Mouse (Mus musculus) stomach, embryonic 15.5 days (tissue): Measurements from ENCODE around the gene Ctnnd2. TPM values are rescaled to one million over a fixed set of nuclear protein-coding genes. Genes with fewer than 3 reads are reported as not detected.

Source experiments
- ATAC-seq: fragments of 200-750 bp; cut with Nextera tagmentation; 2 replicates; pipeline ENCODE4 v1.8.0; 2017; ENCODE audit warnings: low read depth, moderate number of reproducible peaks, moderate TSS enrichment; ENCODE audit not compliant: insufficient read depth, low FRiP score
- H3K27ac ChIP-seq: fragments of 300-500 bp; sonication (generic); 2 replicates; pipeline ENCODE4 v1.5.1; 2015; ENCODE audit warnings: mild to moderate bottlenecking, inconsistent platforms
- H3K27me3 ChIP-seq: fragments of 300-500 bp; sonication (generic); replicated peaks from 2 replicates; pipeline ENCODE4 v1.6.1; 2015; ENCODE audit warnings: inconsistent platforms
- H3K36me3 ChIP-seq: fragments of 300-500 bp; sonication (generic); 2 replicates; pipeline ENCODE4 v1.6.1; 2015; ENCODE audit warnings: inconsistent platforms
- H3K4me1 ChIP-seq: fragments of 300-500 bp; sonication (generic); 2 replicates; pipeline ENCODE4 v1.6.1; 2015; ENCODE audit warnings: inconsistent platforms
- H3K4me2 ChIP-seq: fragments of 300-500 bp; sonication (generic); 2 replicates; pipeline ENCODE4 v1.6.1; 2015; ENCODE audit warnings: mild to moderate bottlenecking, inconsistent platforms
- H3K4me3 ChIP-seq: fragments of 300-500 bp; sonication (generic); replicated peaks from 2 replicates; pipeline ENCODE4 v1.5.1; 2015; ENCODE audit warnings: inconsistent platforms
- H3K9ac ChIP-seq: fragments of 300-500 bp; sonication (generic); 2 replicates; pipeline ENCODE4 v1.6.1; 2015; ENCODE audit warnings: inconsistent platforms
- H3K9me3 ChIP-seq: fragments of 300-500 bp; sonication (generic); 2 replicates; pipeline ENCODE4 v1.6.1; 2016; ENCODE audit warnings: inconsistent platforms
- WGBS: fragments of 180-500 bp; shearing (Covaris S2); methylation state at CpG from one replicate; pipeline ENCODE4 v1.1.7; 2015; 5-methylcytosine and 5-hydroxymethylcytosine counted together
- polyA plus RNA-seq: library from polyadenylated mRNA; unstranded; fragments of >200 nt; fragmentation: Nextera tagmentation; extraction: Ambion mirVana; gene quantifications from 2 replicates; pipeline ENCODE4 v1.2.1, GENCODE M21; 2015

The Ctnnd2 gene
- polyA plus RNA-seq, 1 experiment from 2014 or later = 4.5 TPM

DNA sequence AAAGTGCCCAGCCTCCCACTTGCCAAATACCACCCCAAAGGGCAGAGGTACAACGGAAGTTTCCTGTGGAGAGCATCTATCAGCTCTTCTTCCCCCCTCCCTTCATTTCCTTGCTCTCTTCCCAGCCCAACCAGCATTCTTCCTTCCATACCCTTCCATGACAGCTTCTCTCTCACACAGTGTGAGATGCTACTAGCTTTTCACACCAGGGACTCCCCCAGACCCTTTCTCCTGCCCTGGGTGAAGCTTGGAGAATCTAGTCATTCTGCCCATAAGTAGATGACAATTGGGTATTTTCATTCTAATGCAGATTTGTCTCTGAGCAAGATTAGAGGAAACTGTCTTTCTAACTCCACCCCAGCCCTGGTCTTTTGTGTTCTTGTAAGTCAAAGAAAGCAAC is 473.3 kb downstream of the Ctnnd2 start:
- no peak overlapping the region for H3K4me3 ChIP-seq
- no peak overlapping the region for H3K4me2 ChIP-seq
- H3K9ac ChIP-seq = no peak overlapping the region
- peaks cover 17% of the 10 kb centered on the region for H3K27me3 ChIP-seq
- WGBS = 65% methylated on average over 1 of the region's 1 CpGs
- no peak for ATAC-seq
- no peaks in the 10 kb centered on the region for H3K36me3 ChIP-seq
- H3K27ac ChIP-seq = no peak overlapping the region
- no peaks in the 10 kb centered on the region for H3K9me3 ChIP-seq
- peaks cover 8% of the 10 kb centered on the region; the same call in 1 of the 2 replicates for H3K4me1 ChIP-seq

DNA sequence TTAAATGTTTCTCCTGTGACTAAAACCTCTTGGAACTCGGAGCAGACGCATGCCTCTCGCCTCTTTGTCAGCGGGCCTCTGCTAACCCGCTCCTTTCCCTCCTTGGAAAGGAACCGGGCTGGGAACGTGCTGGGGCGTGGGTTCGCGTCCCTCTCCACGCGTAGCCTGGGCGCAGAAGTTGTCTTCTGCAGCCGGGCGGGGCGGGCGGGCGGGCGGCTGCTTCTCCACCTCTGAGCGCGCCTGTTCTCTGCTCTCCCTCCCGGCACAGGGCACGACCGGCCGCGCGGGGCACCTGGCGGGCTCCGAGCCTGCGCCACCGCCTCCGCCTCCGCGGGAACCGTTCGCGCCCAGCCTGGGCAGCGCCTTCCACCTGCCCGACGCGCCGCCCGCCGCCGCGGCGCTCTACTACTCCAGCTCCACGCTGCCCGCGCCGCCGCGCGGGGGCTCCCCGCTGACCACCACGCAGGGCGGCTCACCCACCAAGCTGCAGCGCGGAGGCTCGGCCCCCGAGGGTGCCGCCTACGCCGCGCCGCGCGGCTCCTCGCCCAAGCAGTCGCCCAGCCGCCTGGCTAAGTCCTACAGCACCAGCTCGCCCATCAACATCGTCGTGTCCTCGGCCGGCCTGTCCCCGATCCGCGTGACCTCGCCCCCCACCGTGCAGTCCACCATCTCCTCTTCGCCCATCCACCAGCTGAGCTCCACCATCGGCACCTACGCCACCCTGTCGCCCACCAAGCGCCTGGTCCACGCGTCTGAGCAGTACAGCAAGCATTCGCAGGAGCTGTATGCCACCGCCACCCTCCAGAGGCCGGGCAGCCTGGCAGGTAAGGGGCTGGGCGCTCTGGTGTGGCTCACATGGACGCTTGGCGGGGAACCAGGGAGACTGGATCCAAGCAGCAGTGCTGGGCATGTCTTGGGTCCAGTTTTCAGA is 474.4 kb downstream of the Ctnnd2 start:
- Histone ChIP-seq H3K4me3 (peak overlapping the region; percentile 53), H3K4me2 (peak overlapping the region; percentile 98), H3K9ac (peak overlapping the region; percentile 29; the same call in 1 of the 2 replicates), H3K4me1 (peaks cover 8% of the 10 kb centered on the region; the same call in 1 of the 2 replicates), H3K36me3 (no peaks in the 10 kb centered on the region), H3K27me3 (peaks cover 17% of the 10 kb centered on the region), H3K27ac (no peak overlapping the region), H3K9me3 (no peaks in the 10 kb centered on the region)
- ATAC-seq = peak; percentile 41; the same call in 1 of the 2 replicates
- 1% methylated on average over 85 of the region's 94 CpGs for WGBS

GRCm38 (mm10) chr15:30647679-30648311 is 475.4 kb downstream of the Ctnnd2 start:
- Histone ChIP-seq H3K4me1 (peaks cover 8% of the 10 kb centered on the region; the same call in 1 of the 2 replicates), H3K4me2 (no peak overlapping the region), H3K36me3 (no peaks in the 10 kb centered on the region), H3K9ac (no peak overlapping the region), H3K4me3 (0 out of 2 replicates have a peak overlapping the region, but pooled peaks have one; percentile 53), H3K27ac (no peak overlapping the region), H3K9me3 (no peaks in the 10 kb centered on the region), H3K27me3 (peaks cover 17% of the 10 kb centered on the region)
- no peak for ATAC-seq
- 46% methylated on average over 7 of the region's 7 CpGs for WGBS

DNA sequence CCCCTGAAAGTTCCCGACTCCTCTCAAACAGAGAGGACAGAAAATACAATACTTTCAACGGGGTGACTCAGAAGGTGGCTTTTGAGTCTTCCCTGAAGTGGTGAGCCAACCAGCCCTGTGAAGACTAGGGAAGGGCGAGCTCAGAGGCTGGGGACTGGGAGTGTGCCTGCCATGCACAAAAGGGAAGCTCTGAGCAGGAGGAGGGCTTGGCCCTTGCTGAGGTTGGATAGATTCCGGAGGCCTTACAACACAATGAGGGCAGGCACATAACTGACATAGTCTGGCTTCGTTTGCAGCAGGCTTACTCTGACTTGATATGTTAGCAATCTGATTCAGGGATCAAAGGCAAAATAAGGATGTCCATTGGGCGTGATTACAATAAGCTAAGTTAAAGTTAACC is 477.6 kb downstream of the Ctnnd2 start:
- whole genome bisulfite sequencing = 60% methylated on average over 6 of the region's 6 CpGs
- no peak for ATAC-seq
- Histone ChIP-seq H3K27me3 (peaks cover 17% of the 10 kb centered on the region), H3K27ac (no peak overlapping the region), H3K4me3 (no peak overlapping the region), H3K36me3 (no peaks in the 10 kb centered on the region), H3K9ac (no peak overlapping the region), H3K4me2 (no peak overlapping the region), H3K9me3 (no peaks in the 10 kb centered on the region), H3K4me1 (peaks cover 8% of the 10 kb centered on the region; the same call in 1 of the 2 replicates)

DNA sequence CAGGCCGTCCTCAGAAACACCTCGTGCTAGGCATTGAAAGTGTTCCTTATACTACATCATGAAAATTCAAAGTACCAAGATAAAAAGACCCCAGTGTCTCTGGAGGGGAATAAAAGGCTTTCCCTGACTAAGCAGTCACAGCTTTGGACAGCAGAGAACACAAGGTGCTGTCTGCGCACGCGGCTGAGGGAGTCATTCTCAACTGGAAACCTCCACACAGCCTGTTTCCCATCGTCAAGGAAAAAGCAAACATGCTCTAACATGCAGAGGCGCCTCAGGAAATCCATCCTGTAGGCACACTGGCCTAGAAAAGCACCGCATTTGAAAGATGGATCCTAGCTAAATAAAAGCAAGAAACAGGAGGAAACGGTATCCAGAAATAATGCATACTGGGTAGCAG is 483.0 kb downstream of the Ctnnd2 start:
- H3K4me1 ChIP-seq = no peaks in the 10 kb centered on the region
- no peak for ATAC-seq

DNA sequence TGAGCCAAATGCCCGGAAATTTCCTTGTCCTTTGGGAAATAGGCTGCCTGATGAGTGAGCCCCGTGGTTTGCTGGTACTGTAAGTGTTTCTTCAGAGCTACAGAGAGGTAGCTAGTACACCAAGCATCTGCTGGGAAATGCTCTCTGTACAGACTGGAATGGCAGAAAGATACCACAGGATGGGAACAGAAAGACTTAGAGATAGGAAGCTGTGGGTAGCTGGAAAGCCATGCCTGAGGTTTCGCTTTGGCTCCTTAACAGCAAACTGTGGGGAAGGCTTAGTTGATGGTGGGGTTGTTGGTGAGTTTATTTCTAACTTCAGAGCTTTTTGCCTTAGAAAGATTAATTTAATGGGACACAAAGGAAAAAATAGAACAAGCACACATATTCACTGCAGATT is 485.2 kb downstream of the Ctnnd2 start:
- no peak overlapping the region for H3K27ac ChIP-seq
- no peak overlapping the region for H3K9ac ChIP-seq
- H3K4me3 ChIP-seq = no peak overlapping the region
- H3K36me3 ChIP-seq = no peaks in the 10 kb centered on the region
- no peaks in the 10 kb centered on the region for H3K4me1 ChIP-seq
- H3K9me3 ChIP-seq = no peaks in the 10 kb centered on the region
- 81% methylated on average over 3 of the region's 3 CpGs for WGBS
- no peaks in the 10 kb centered on the region for H3K27me3 ChIP-seq
- H3K4me2 ChIP-seq = no peak overlapping the region
- ATAC-seq = no peak

More for the DNA sequence above, 483.0 kb downstream of the Ctnnd2 start:
- Histone ChIP-seq H3K4me2 (no peak overlapping the region), H3K36me3 (no peaks in the 10 kb centered on the region), H3K9ac (no peak overlapping the region), H3K4me3 (no peak overlapping the region), H3K9me3 (no peaks in the 10 kb centered on the region), H3K27ac (no peak overlapping the region), H3K27me3 (no peaks in the 10 kb centered on the region)
- WGBS = 67% methylated on average over 9 of the region's 9 CpGs

DNA sequence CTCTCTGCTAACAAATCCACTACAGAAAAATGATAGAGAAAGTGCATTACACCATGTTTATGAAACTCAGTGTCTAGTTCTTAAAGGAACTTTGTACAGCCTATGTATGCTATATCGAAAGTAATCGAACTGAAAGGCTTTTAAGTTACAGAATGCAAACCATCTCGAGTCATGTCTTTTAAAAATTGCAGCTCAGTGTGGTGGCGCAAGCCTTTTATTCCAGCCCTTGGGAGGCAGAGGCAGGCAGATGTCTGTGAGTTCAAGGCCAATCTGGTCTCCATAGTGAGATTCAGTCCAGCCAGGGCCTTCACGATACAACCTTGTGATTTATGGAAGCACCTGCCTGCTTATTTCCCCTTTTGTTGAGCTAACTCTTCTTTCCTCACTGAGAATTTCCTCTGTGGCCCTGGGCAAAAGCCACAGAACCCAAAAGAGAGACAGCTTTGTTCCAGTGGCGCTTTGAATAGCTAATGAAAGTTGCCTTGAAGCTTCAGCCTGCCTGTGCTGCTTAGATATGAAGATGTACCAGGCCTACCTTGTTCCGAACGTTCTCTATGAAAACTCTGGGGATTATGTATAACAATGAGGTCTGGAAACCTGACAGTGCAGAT is 488.3 kb downstream of the Ctnnd2 start:
- Histone ChIP-seq H3K9ac (no peak overlapping the region), H3K9me3 (no peaks in the 10 kb centered on the region), H3K4me2 (no peak overlapping the region), H3K27ac (no peak overlapping the region), H3K36me3 (no peaks in the 10 kb centered on the region), H3K27me3 (no peaks in the 10 kb centered on the region), H3K4me3 (no peak overlapping the region), H3K4me1 (no peaks in the 10 kb centered on the region)
- ATAC-seq = no peak
- 74% methylated on average over 8 of the region's 8 CpGs for WGBS

GRCm38 (mm10) chr15:30661689-30662422 is 489.5 kb downstream of the Ctnnd2 start:
- H3K36me3 ChIP-seq = no peaks in the 10 kb centered on the region
- H3K4me3 ChIP-seq = no peak overlapping the region
- H3K4me2 ChIP-seq = no peak overlapping the region
- no peaks in the 10 kb centered on the region for H3K9me3 ChIP-seq
- H3K27ac ChIP-seq = no peak overlapping the region
- 57% methylated on average over 6 of the region's 6 CpGs for WGBS
- no peak overlapping the region for H3K9ac ChIP-seq
- H3K4me1 ChIP-seq = no peaks in the 10 kb centered on the region
- H3K27me3 ChIP-seq = no peaks in the 10 kb centered on the region
- ATAC-seq = no peak

DNA sequence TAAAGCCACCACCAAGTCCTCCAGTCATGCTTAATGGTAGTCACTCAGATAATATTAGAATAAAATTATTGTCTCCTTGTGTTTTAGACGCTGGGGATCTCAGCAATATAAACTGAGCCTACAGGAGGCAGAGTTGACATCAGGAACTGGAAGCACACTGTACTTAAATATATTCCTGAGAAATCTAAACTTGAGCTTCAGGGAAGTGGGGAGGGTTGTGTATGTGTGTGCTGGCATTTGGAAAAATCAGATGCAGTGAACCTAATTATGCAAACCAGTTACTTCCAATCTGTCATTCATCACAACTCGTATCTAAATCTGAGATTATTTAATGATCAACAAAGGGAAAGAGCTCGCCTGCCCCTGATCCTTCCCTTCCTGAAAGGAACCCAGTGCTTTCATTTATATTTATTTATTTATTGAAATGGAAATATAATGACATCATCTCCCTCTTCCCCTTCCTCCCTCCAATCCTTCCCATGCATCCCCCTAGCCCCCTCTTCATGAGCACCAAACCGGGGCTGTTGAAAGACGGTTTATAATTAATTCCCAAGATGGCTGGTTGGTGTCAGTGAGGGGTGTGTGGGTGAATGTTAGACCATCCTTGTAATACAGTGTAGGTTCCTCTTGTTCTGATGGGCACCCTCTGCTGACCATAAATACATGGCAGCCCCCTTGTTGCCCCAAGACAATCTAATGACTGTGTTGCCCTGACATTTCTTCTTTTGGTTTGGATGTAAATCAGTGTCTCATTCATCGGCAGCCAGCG is 495.6 kb downstream of the Ctnnd2 start:
- Histone ChIP-seq H3K9me3 (no peaks in the 10 kb centered on the region), H3K27ac (no peak overlapping the region), H3K36me3 (no peaks in the 10 kb centered on the region), H3K27me3 (no peaks in the 10 kb centered on the region), H3K4me2 (no peak overlapping the region), H3K4me3 (no peak overlapping the region), H3K9ac (no peak overlapping the region), H3K4me1 (no peaks in the 10 kb centered on the region)
- 72% methylated on average over 7 of the region's 7 CpGs for WGBS
- no peak for ATAC-seq

DNA sequence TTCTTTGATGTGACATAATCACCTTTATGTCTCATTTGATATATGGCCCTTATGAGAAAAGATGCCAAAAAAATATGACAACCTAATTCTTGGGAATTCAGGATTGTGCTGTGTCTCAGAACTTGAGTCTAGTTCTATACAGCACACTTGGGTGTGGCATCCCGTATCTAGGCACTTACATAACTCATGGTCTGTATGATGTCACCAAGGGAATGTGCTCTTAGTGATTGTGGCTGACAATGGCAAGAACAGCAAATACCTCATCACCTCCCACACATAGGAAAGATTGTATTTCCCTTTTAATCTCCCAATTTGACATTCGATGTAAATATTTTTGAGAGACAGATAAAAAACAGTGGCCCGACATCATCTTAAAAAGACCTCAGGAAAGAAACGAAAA is 509.5 kb downstream of the Ctnnd2 start:
- Histone ChIP-seq H3K27ac (no peak overlapping the region), H3K27me3 (no peaks in the 10 kb centered on the region), H3K9me3 (no peaks in the 10 kb centered on the region), H3K36me3 (no peaks in the 10 kb centered on the region), H3K4me3 (no peak overlapping the region), H3K4me1 (no peaks in the 10 kb centered on the region), H3K4me2 (no peak overlapping the region), H3K9ac (no peak overlapping the region)
- WGBS = 70% methylated on average over 4 of the region's 4 CpGs
- ATAC-seq = no peak
